Mouse (Mus musculus): Measurements from ENCODE around the gene Plcb1.

Gene Plcb1

GRCm38 (mm10) chr2:135219406-135219805 lies 433.5 kb downstream of the Plcb1 start:
- no peak for DNase-seq

GRCm38 (mm10) chr2:135225604-135226025 lies 439.7 kb downstream of the Plcb1 start:
- DNase-seq = no peak

GRCm38 (mm10) chr2:135230262-135230661 lies 444.4 kb downstream of the Plcb1 start:
- DNase-seq = no peak

- DNase-seq = no peak
These were observed 456.9 kb downstream of the Plcb1 start for GRCm38 (mm10) chr2:135242662-135243316.

- no peak for DNase-seq
These were observed 457.9 kb downstream of the Plcb1 start for GRCm38 (mm10) chr2:135243764-135244163.

- DNase-seq = no peak
These were observed 464.1 kb downstream of the Plcb1 start for GRCm38 (mm10) chr2:135249925-135250324.

- peak; percentile 5 to 27 for DNase-seq
These were observed 466.0 kb downstream of the Plcb1 start for GRCm38 (mm10) chr2:135251821-135252315.

GRCm38 (mm10) chr2:135259136-135259535 lies 473.3 kb downstream of the Plcb1 start:
- no peak for DNase-seq

GRCm38 (mm10) chr2:135263943-135264342 lies 478.1 kb downstream of the Plcb1 start:
- no peak for DNase-seq

- no peak for DNase-seq
These were observed 489.1 kb downstream of the Plcb1 start for GRCm38 (mm10) chr2:135274949-135275348.

GRCm38 (mm10) chr2:135278506-135278905 lies 492.6 kb downstream of the Plcb1 start:
- DNase-seq = peak; percentile 35 to 45

- no peak for DNase-seq
These were observed 493.2 kb downstream of the Plcb1 start for GRCm38 (mm10) chr2:135279026-135279425.

GRCm38 (mm10) chr2:135283783-135284182 lies 497.9 kb downstream of the Plcb1 start:
- DNase-seq = no peak

- DNase-seq = no peak
These were observed 510.4 kb downstream of the Plcb1 start for GRCm38 (mm10) chr2:135296184-135296769.

- DNase-seq = no peak
These were observed 514.6 kb downstream of the Plcb1 start for GRCm38 (mm10) chr2:135300480-135300879.

GRCm38 (mm10) chr2:135302483-135302882 lies 516.6 kb downstream of the Plcb1 start:
- no peak for DNase-seq

- no peak for DNase-seq
These were observed 519.3 kb downstream of the Plcb1 start for GRCm38 (mm10) chr2:135305186-135305585.

- peak; percentile 77 to 87 for DNase-seq
These were observed 520.0 kb downstream of the Plcb1 start for GRCm38 (mm10) chr2:135305736-135306471.

GRCm38 (mm10) chr2:135306472-135306771 lies 520.6 kb downstream of the Plcb1 start:
- DNase-seq = no peak

- no peak for DNase-seq
These were observed 521.9 kb downstream of the Plcb1 start for GRCm38 (mm10) chr2:135307787-135308186.

- DNase-seq = no peak
These were observed 530.1 kb downstream of the Plcb1 start for GRCm38 (mm10) chr2:135315980-135316379.

GRCm38 (mm10) chr2:135318136-135318535 lies 532.3 kb downstream of the Plcb1 start:
- no peak for DNase-seq

GRCm38 (mm10) chr2:135323276-135323954 lies 537.5 kb downstream of the Plcb1 start:
- peak in 1 of 2 experiments; percentile 47 for DNase-seq

All from cerebellum, postnatal 25 days (tissue).